Mouse (Mus musculus) ES-E14 (cell line): Measurements from ENCODE around the gene Ccdc62.

Experiments
- CHD2 ChIP-seq: IDR thresholded peaks from 2 replicates; pipeline ENCODE4 v1.6.1; 2014; ENCODE audit warnings: mild to moderate bottlenecking, low read depth, low read length, inconsistent platforms
- ZC3H11A ChIP-seq: IDR thresholded peaks from 2 replicates; pipeline ENCODE4 v1.6.1; 2012; ENCODE audit warnings: low read depth, mild to moderate bottlenecking, inconsistent platforms, low read length, borderline replicate concordance
- ZNF384 ChIP-seq: IDR thresholded peaks from 2 replicates; pipeline ENCODE4 v1.6.1; 2012; ENCODE audit warnings: low read depth, low read length, inconsistent platforms

DNA sequence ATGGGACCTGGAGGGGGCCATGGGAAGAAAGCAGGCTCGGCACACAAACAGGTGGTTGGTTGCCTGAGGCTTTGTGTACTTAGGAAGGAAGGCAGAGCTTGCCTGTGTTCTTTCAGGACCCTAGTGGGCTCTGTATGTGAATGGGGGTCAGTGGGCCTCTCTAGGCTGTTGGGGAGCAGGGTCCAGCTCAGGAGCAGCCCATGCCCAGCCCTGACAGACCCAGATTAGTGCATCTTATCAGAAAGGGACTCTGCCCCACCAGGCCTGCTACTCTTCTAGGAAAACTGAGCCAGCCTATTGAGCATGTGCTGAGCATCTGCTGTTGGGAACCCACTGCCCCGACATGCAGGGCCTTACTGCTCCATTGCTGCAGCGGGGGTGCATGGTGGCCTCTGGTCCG, 57.0 kb downstream of the Ccdc62 start:
- TF ChIP-seq ZC3H11A (no peak), CHD2 (no peak), ZNF384 (no peak)
